ENCODE assay signal across 21 mouse cellular contexts in the genomic region with DNA sequence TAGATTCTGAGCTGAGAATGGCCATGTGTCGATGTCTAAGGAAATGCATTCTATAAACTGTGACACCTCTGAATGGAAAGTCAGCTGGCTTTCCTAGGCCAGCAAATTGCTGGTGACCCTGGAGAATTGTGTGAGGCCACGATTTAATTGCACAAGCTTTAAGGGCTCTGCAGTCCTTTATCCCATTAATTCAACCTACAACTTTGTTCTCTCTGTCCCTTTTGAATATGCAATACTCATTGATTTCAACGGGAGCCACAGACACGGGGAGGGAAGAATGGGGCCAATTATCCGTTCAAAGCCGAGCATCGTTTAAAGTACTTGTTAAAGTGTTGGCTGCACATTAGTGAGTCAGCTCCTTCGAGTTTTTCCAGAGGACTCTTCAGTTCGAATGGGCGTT.
DNase-seq lines count a peak whose midpoint lies in the region; ATAC-seq lines count a peak whose summit lies in the region.
"Had no signal": no experiment of that assay in that cellular context is flagged by ENCODE, and none has a peak within 500 bp of the region (broad histone marks: within the 10 kb centered on the region; RNA-seq: fewer than 3 reads in every experiment).

No protein-coding gene starts in this region.

- peaks cover 20% of the 10 kb centered on the region for H3K27me3 ChIP-seq in midbrain, embryonic 12.5 days
- H3K27me3 ChIP-seq in midbrain, embryonic 10.5 days (ENCODE audit: low read depth, poor library complexity, severe bottlenecking): peaks cover 71% of the 10 kb centered on the region
- H3K27me3 ChIP-seq in forebrain, embryonic 14.5 days (replicated peaks; ENCODE audit: control insufficient read depth, insufficient read depth, low read length): peaks cover 12% of the 10 kb centered on the region; the same call in 1 of the 2 replicates
- no peaks in the 10 kb centered on the region for H3K27me3 ChIP-seq in intestine, embryonic 16.5 days (replicated peaks; ENCODE audit: control insufficient read depth, insufficient read depth, low read length)
- H3K27me3 ChIP-seq: embryonic facial prominence, embryonic 13.5 days; limb, embryonic 12.5 days; liver, embryonic 12.5 days had no signal

- H3K4me2 ChIP-seq in midbrain, embryonic 12.5 days (replicated peaks): no peak overlapping the region
- H3K4me2 ChIP-seq in forebrain, embryonic 14.5 days (ENCODE audit: low read length): no peak overlapping the region
- no peak overlapping the region for H3K4me2 ChIP-seq in intestine, embryonic 16.5 days (ENCODE audit: low read depth, low read length)
- H3K4me2 ChIP-seq: embryonic facial prominence, embryonic 13.5 days; limb, embryonic 12.5 days; liver, embryonic 12.5 days; lung, embryonic 14.5 days had no signal

- H3K27ac ChIP-seq in midbrain, embryonic 12.5 days (replicated peaks): 0 out of 2 replicates have a peak overlapping the region, but pooled peaks have one; percentile 30
- H3K27ac ChIP-seq in midbrain, embryonic 10.5 days (replicated peaks): no peak overlapping the region
- no peak overlapping the region for H3K27ac ChIP-seq in forebrain, embryonic 14.5 days (ENCODE audit: low read depth, low read length)
- H3K27ac ChIP-seq in intestine, embryonic 16.5 days (ENCODE audit: low read length): no peak overlapping the region
- H3K27ac ChIP-seq: embryonic facial prominence, embryonic 13.5 days; heart, embryonic 10.5 days; limb, embryonic 12.5 days; liver, embryonic 12.5 days had no signal

- H3K36me3 ChIP-seq in midbrain, embryonic 12.5 days: no peaks in the 10 kb centered on the region
- H3K36me3 ChIP-seq in midbrain, embryonic 10.5 days: no peaks in the 10 kb centered on the region
- no peaks in the 10 kb centered on the region for H3K36me3 ChIP-seq in forebrain, embryonic 14.5 days (ENCODE audit: control insufficient read depth, insufficient read depth, low read length)
- no peaks in the 10 kb centered on the region for H3K36me3 ChIP-seq in intestine, embryonic 16.5 days (ENCODE audit: control insufficient read depth, insufficient read depth, low read length)
- H3K36me3 ChIP-seq: embryonic facial prominence, embryonic 13.5 days; heart, embryonic 10.5 days; limb, embryonic 12.5 days; liver, embryonic 12.5 days had no signal

- WGBS in midbrain, embryonic 12.5 days: 42% methylated on average over 10 of the region's 10 CpGs
- WGBS in midbrain, embryonic 10.5 days: 55% methylated on average over 10 of the region's 10 CpGs
- WGBS in forebrain, embryonic 14.5 days: 5% methylated on average over 10 of the region's 10 CpGs
- WGBS in intestine, embryonic 16.5 days: 81% methylated on average over 10 of the region's 10 CpGs

- peak; percentile 38; the same call in 1 of the 2 replicates for ATAC-seq in midbrain, embryonic 12.5 days (ENCODE audit: low FRiP score, low read depth)
- peak; percentile 75 for ATAC-seq in forebrain, embryonic 14.5 days
- no peak for ATAC-seq in intestine, embryonic 16.5 days
- ATAC-seq: CD4-positive, CD25-positive, alpha-beta regulatory T cell, adult 4 months; liver, embryonic 12.5 days had no signal

- peak; percentile 26 for DNase-seq in embryo, embryonic 11 days
- no peak for DNase-seq in embryo, embryonic 9.5 days (ENCODE audit: extremely low spot score)
- DNase-seq in midbrain, embryonic 10.5 days (ENCODE audit: low spot score): no peak
- DNase-seq in forebrain, embryonic 14.5 days (ENCODE audit: low spot score): peak; percentile 88
- DNase-seq in retina, postnatal 1 day: peak; percentile 75
- no peak for DNase-seq in adrenal gland, postnatal 4 days (ENCODE audit: low spot score in 2 of 2)
- DNase-seq: adrenal gland, postnatal 14 days; cerebellum, adult 18-20 months; cerebellum, postnatal 25 days; gastrocnemius, postnatal 36 days; kidney, postnatal 36 days; lung, embryonic 14.5 days; lung, postnatal 4 days; thymus, postnatal 14 days had no signal

- H3K4me1 ChIP-seq in midbrain, embryonic 12.5 days: peaks cover 28% of the 10 kb centered on the region; the same call in 1 of the 2 replicates
- H3K4me1 ChIP-seq in midbrain, embryonic 10.5 days: peaks cover 25% of the 10 kb centered on the region
- H3K4me1 ChIP-seq in forebrain, embryonic 14.5 days (ENCODE audit: control insufficient read depth, insufficient read depth, low read length): peaks cover 9% of the 10 kb centered on the region
- H3K4me1 ChIP-seq in intestine, embryonic 16.5 days (ENCODE audit: control insufficient read depth, insufficient read depth, low read length): no peaks in the 10 kb centered on the region
- H3K4me1 ChIP-seq: liver, embryonic 12.5 days had no signal

- H3K9ac ChIP-seq in midbrain, embryonic 12.5 days (replicated peaks): no peak overlapping the region
- no peak overlapping the region for H3K9ac ChIP-seq in forebrain, embryonic 14.5 days (ENCODE audit: low read length)
- no peak overlapping the region for H3K9ac ChIP-seq in intestine, embryonic 16.5 days (ENCODE audit: low read depth, low read length)
- H3K9ac ChIP-seq: embryonic facial prominence, embryonic 13.5 days; limb, embryonic 12.5 days; liver, embryonic 12.5 days; lung, embryonic 14.5 days had no signal

- no peak overlapping the region for H3K4me3 ChIP-seq in midbrain, embryonic 12.5 days
- no peak overlapping the region for H3K4me3 ChIP-seq in midbrain, embryonic 10.5 days
- no peak overlapping the region for H3K4me3 ChIP-seq in forebrain, embryonic 14.5 days (ENCODE audit: low read depth, low read length)
- H3K4me3 ChIP-seq in intestine, embryonic 16.5 days (ENCODE audit: low read length): no peak overlapping the region
- H3K4me3 ChIP-seq: embryonic facial prominence, embryonic 13.5 days; heart, embryonic 10.5 days; limb, embryonic 12.5 days; liver, embryonic 12.5 days had no signal

- H3K9me3 ChIP-seq in midbrain, embryonic 12.5 days: no peaks in the 10 kb centered on the region
- no peaks in the 10 kb centered on the region for H3K9me3 ChIP-seq in midbrain, embryonic 10.5 days (replicated peaks)
- H3K9me3 ChIP-seq in forebrain, embryonic 14.5 days (replicated peaks; ENCODE audit: control insufficient read depth, low read length): no peaks in the 10 kb centered on the region
- no peaks in the 10 kb centered on the region for H3K9me3 ChIP-seq in intestine, embryonic 16.5 days (ENCODE audit: control insufficient read depth, low read length)
- H3K9me3 ChIP-seq: embryonic facial prominence, embryonic 13.5 days; heart, embryonic 10.5 days; limb, embryonic 12.5 days; liver, embryonic 12.5 days had no signal

Comparison
In these comparisons a context has a peak if more than half of its experiments do, and no peak if none do; other contexts are left out.
1. DNase-seq: peak in embryo, embryonic 11 days (single experiment), forebrain, embryonic 14.5 days (single experiment) and retina, postnatal 1 day (single experiment); none in embryo, embryonic 9.5 days (single experiment), midbrain, embryonic 10.5 days (single experiment) and adrenal gland, postnatal 4 days (0 of 2).